Mouse (Mus musculus) midbrain, postnatal 0 days (tissue): ENCODE measurements at regions not wholly inside any gene's neighbourhood (a gene's known extent, or its start where the extent isn't known, plus 50 kb on each side); places are given as distances from the start of the nearest gene placed in this dataset.

Experiments
- ATAC-seq: fragments of 200-750 bp; cut with Nextera tagmentation; 2 replicates; pipeline ENCODE4 v1.8.0; 2017; ENCODE audit warnings: moderate number of reproducible peaks, mild to moderate bottlenecking, moderate TSS enrichment, moderate library complexity; ENCODE audit not compliant: low FRiP score
- DNase-seq: peaks from one replicate; pipeline ENCODE4 v3.0.0-alpha.2; 2015; ENCODE audit warnings: low spot score
- H3K27ac ChIP-seq: fragments of 300-500 bp; sonication (generic); 2 replicates; pipeline ENCODE4 v1.5.1; 2014; ENCODE audit warnings: low read depth, mild to moderate bottlenecking, low read length, mixed read lengths
- H3K27me3 ChIP-seq: fragments of 300-500 bp; sonication (generic); 2 replicates; pipeline ENCODE4 v1.6.1; 2014; ENCODE audit warnings: low read length, control low read depth, mixed read lengths; ENCODE audit not compliant: insufficient read depth
- H3K36me3 ChIP-seq: fragments of 300-500 bp; sonication (generic); 2 replicates; pipeline ENCODE4 v1.6.1; 2014; ENCODE audit warnings: low read length, control low read depth, mixed read lengths; ENCODE audit not compliant: insufficient read depth
- H3K4me1 ChIP-seq: fragments of 300-500 bp; sonication (generic); 2 replicates; pipeline ENCODE4 v1.6.1; 2014; ENCODE audit warnings: mild to moderate bottlenecking, control low read depth, antibody characterized with exemption, low read length, mixed read lengths; ENCODE audit not compliant: insufficient read depth
- H3K4me2 ChIP-seq: fragments of 300-500 bp; sonication (generic); 2 replicates; pipeline ENCODE4 v1.6.1; 2014; ENCODE audit warnings: low read depth, mild to moderate bottlenecking, low read length, mixed read lengths; ENCODE audit not compliant: poor library complexity, severe bottlenecking
- H3K4me3 ChIP-seq: fragments of 300-500 bp; sonication (generic); 2 replicates; pipeline ENCODE4 v1.5.1; 2014; ENCODE audit warnings: low read depth, mild to moderate bottlenecking, low read length, moderate library complexity
- H3K9ac ChIP-seq: fragments of 300-500 bp; sonication (generic); replicated peaks from 2 replicates; pipeline ENCODE4 v1.6.1; 2014; ENCODE audit warnings: mild to moderate bottlenecking, low read length, moderate library complexity, mixed read lengths; ENCODE audit not compliant: poor library complexity, severe bottlenecking
- H3K9me3 ChIP-seq: fragments of 300-500 bp; sonication (generic); 2 replicates; pipeline ENCODE4 v1.6.1; 2016; ENCODE audit warnings: low read length, control low read depth
- CTCF ChIP-seq: IDR thresholded peaks from 2 replicates; pipeline ENCODE4 v1.5.1; 2016; ENCODE audit warnings: antibody characterized with exemption, mild to moderate bottlenecking
- WGBS: fragments of 180-500 bp; shearing (Covaris S2); extraction: QIAGEN DNeasy Blood & Tissue Kit; methylation state at CpG from one replicate; pipeline ENCODE4 v1.1.7; 2014; 5-methylcytosine and 5-hydroxymethylcytosine counted together

GRCm38 (mm10) chr14:87612871-87613270, 196.4 kb downstream of the Tdrd3 start:
- H3K9me3 ChIP-seq = no peaks in the 10 kb centered on the region
- no peak overlapping the region for H3K4me3 ChIP-seq
- H3K27me3 ChIP-seq = no peaks in the 10 kb centered on the region
- no peak for DNase-seq
- TF ChIP-seq CTCF = no peak
- H3K27ac ChIP-seq = no peak overlapping the region
- no peak overlapping the region for H3K4me2 ChIP-seq
- no peak overlapping the region for H3K9ac ChIP-seq
- no peaks in the 10 kb centered on the region for H3K4me1 ChIP-seq
- WGBS = 83% methylated on average over 4 of the region's 4 CpGs
- ATAC-seq = no peak
- H3K36me3 ChIP-seq = no peaks in the 10 kb centered on the region

GRCm38 (mm10) chr14:87619368-87620035, 203.1 kb downstream of the Tdrd3 start:
- TF ChIP-seq CTCF = peak; percentile 51
- WGBS = 51% methylated on average over 5 of the region's 5 CpGs
- H3K4me1 ChIP-seq = no peaks in the 10 kb centered on the region
- H3K9me3 ChIP-seq = no peaks in the 10 kb centered on the region
- no peak for ATAC-seq
- H3K9ac ChIP-seq = no peak overlapping the region
- H3K36me3 ChIP-seq = no peaks in the 10 kb centered on the region
- peak; percentile 42 for DNase-seq
- H3K4me3 ChIP-seq = no peak overlapping the region
- H3K27ac ChIP-seq = no peak overlapping the region
- H3K4me2 ChIP-seq = no peak overlapping the region
- H3K27me3 ChIP-seq = no peaks in the 10 kb centered on the region

GRCm38 (mm10) chr14:87631078-87631813, 214.8 kb downstream of the Tdrd3 start:
- WGBS = 53% methylated on average over 7 of the region's 7 CpGs
- Histone ChIP-seq H3K4me2 (no peak overlapping the region), H3K4me1 (no peaks in the 10 kb centered on the region), H3K9ac (no peak overlapping the region), H3K27ac (no peak overlapping the region), H3K27me3 (no peaks in the 10 kb centered on the region), H3K9me3 (no peaks in the 10 kb centered on the region), H3K36me3 (no peaks in the 10 kb centered on the region), H3K4me3 (no peak overlapping the region)
- no peak for TF ChIP-seq CTCF
- no peak for ATAC-seq
- peak; percentile 18 for DNase-seq

GRCm38 (mm10) chr14:87634596-87634995, 218.2 kb downstream of the Tdrd3 start:
- no peak for TF ChIP-seq CTCF
- DNase-seq = no peak
- no peak overlapping the region for H3K9ac ChIP-seq
- no peaks in the 10 kb centered on the region for H3K36me3 ChIP-seq
- no peak overlapping the region for H3K4me3 ChIP-seq
- H3K9me3 ChIP-seq = no peaks in the 10 kb centered on the region
- H3K4me2 ChIP-seq = no peak overlapping the region
- WGBS = 37% methylated on average over 3 of the region's 3 CpGs
- no peaks in the 10 kb centered on the region for H3K4me1 ChIP-seq
- no peak for ATAC-seq
- no peaks in the 10 kb centered on the region for H3K27me3 ChIP-seq
- H3K27ac ChIP-seq = no peak overlapping the region

GRCm38 (mm10) chr14:87637131-87637530, 220.7 kb downstream of the Tdrd3 start:
- 82% methylated on average over 2 of the region's 2 CpGs for WGBS
- ATAC-seq = no peak
- TF ChIP-seq CTCF = no peak

GRCm38 (mm10) chr14:87667910-87668309, 251.5 kb downstream of the Tdrd3 start:
- no peaks in the 10 kb centered on the region for H3K9me3 ChIP-seq
- ATAC-seq (no peak), DNase-seq (no peak)
- no peaks in the 10 kb centered on the region for H3K36me3 ChIP-seq
- no peak for TF ChIP-seq CTCF
- 73% methylated on average over 2 of the region's 2 CpGs for WGBS
- no peak overlapping the region for H3K4me2 ChIP-seq
- H3K27ac ChIP-seq = no peak overlapping the region
- H3K27me3 ChIP-seq = no peaks in the 10 kb centered on the region
- no peak overlapping the region for H3K9ac ChIP-seq
- no peak overlapping the region for H3K4me3 ChIP-seq
- H3K4me1 ChIP-seq = no peaks in the 10 kb centered on the region

More at GRCm38 (mm10) chr14:87637131-87637530, 220.7 kb downstream of the Tdrd3 start:
- no peak overlapping the region for H3K4me3 ChIP-seq
- no peak overlapping the region for H3K9ac ChIP-seq
- H3K36me3 ChIP-seq = no peaks in the 10 kb centered on the region
- no peaks in the 10 kb centered on the region for H3K4me1 ChIP-seq
- no peak overlapping the region for H3K27ac ChIP-seq
- H3K9me3 ChIP-seq = no peaks in the 10 kb centered on the region
- no peak for DNase-seq
- H3K27me3 ChIP-seq = no peaks in the 10 kb centered on the region
- no peak overlapping the region for H3K4me2 ChIP-seq
